Mouse (Mus musculus) MEL (cell line): ENCODE measurements at regions not wholly inside any gene's neighbourhood (a gene's known extent, or its start where the extent isn't known, plus 50 kb on each side); places are given as distances from the start of the nearest gene placed in this dataset.

Source experiments
- DNase-seq: peaks from one replicate; pipeline ENCODE4 v3.0.0; 2011; ENCODE audit warnings: low read depth, low spot score
- H3K27ac ChIP-seq: 2 replicates; pipeline ENCODE4 v1.5.1; 2012; ENCODE audit warnings: low read depth, mild to moderate bottlenecking, control low read depth, low read length, moderate library complexity; ENCODE audit not compliant: control insufficient read depth
- H3K27me3 ChIP-seq, 2 experiments: fragments of 150-350 bp in 1 of 2; sonication (generic) in 1 of 2; 2 replicates each; pipeline ENCODE4 v1.6.1; 2012; ENCODE audit warnings: low read length in 2 of 2, mild to moderate bottlenecking in 2 of 2, improper control_type of control experiment in 1 of 2, moderate library complexity in 1 of 2; ENCODE audit not compliant: insufficient read depth in 2 of 2, control insufficient read depth in 1 of 2
- H3K36me3 ChIP-seq, 2 experiments: 2 replicates each; pipeline ENCODE4 v1.6.1; 2012 to 2014; ENCODE audit warnings: low read length in 2 of 2, improper control_type of control experiment in 1 of 2, inconsistent platforms in 1 of 2, mild to moderate bottlenecking in 1 of 2; ENCODE audit not compliant: insufficient read depth in 2 of 2, control insufficient read depth in 1 of 2
- H3K4me1 ChIP-seq, 2 experiments: fragments of 150-350 bp in 1 of 2; sonication (generic) in 1 of 2; 2 replicates each; pipeline ENCODE4 v1.6.1; 2012; ENCODE audit warnings: low read length in 2 of 2, improper control_type of control experiment in 1 of 2, mild to moderate bottlenecking in 1 of 2; ENCODE audit not compliant: insufficient read depth in 2 of 2, control insufficient read depth in 1 of 2
- H3K4me3 ChIP-seq, 2 experiments: fragments of 150-350 bp in 1 of 2; sonication (generic) in 1 of 2; 2 replicates each; pipeline ENCODE4 v1.5.1; 2012; ENCODE audit warnings: low read depth in 2 of 2, low read length in 2 of 2, mild to moderate bottlenecking in 2 of 2, moderate library complexity in 2 of 2, control low read depth in 1 of 2, improper control_type of control experiment in 1 of 2; ENCODE audit not compliant: control insufficient read depth in 1 of 2, insufficient read depth in 1 of 2
- H3K79me2 ChIP-seq: 2 replicates; pipeline ENCODE4 v1.6.1; 2012; ENCODE audit warnings: mild to moderate bottlenecking, low read length, moderate library complexity; ENCODE audit not compliant: control insufficient read depth, poor library complexity, insufficient read depth
- H3K9ac ChIP-seq: 2 replicates; pipeline ENCODE4 v1.6.1; 2012; ENCODE audit warnings: low read depth, mild to moderate bottlenecking, control low read depth, low read length, moderate library complexity; ENCODE audit not compliant: control insufficient read depth, poor library complexity, severe bottlenecking
- H3K9me3 ChIP-seq: fragments of 150-350 bp; sonication (generic); replicated peaks from 2 replicates; pipeline ENCODE4 v1.6.1; 2012; ENCODE audit warnings: mild to moderate bottlenecking, low read length, improper control_type of control experiment, moderate library complexity; ENCODE audit not compliant: insufficient read depth
- BHLHE40 ChIP-seq: IDR thresholded peaks from 2 replicates; pipeline ENCODE4 v1.6.1; 2012; ENCODE audit warnings: low read depth, mild to moderate bottlenecking, inconsistent platforms, low read length, improper control_type of control experiment, borderline replicate concordance
- CHD1 ChIP-seq: IDR thresholded peaks from 2 replicates; pipeline ENCODE4 v1.6.1; 2012; ENCODE audit warnings: low read depth, mild to moderate bottlenecking, inconsistent platforms, low read length, improper control_type of control experiment
- CHD2 ChIP-seq: IDR thresholded peaks from 2 replicates; pipeline ENCODE4 v1.6.1; 2011; ENCODE audit warnings: low read length, improper control_type of control experiment
- ELF1 ChIP-seq: IDR thresholded peaks from 2 replicates; pipeline ENCODE4 v1.6.1; 2014; ENCODE audit warnings: low read depth, mild to moderate bottlenecking, inconsistent platforms, low read length, improper control_type of control experiment, moderate library complexity
- EP300 ChIP-seq, 2 experiments: IDR thresholded peaks; 2 replicates each; pipeline ENCODE4 v1.6.1; 2011; ENCODE audit warnings: improper control_type of control experiment in 2 of 2, low read length in 2 of 2, low read depth in 1 of 2, mild to moderate bottlenecking in 1 of 2
- GATA1 ChIP-seq: IDR thresholded peaks from 2 replicates; pipeline ENCODE4 v1.6.1; 2011; ENCODE audit warnings: low read depth, low read length, improper control_type of control experiment
- MAX ChIP-seq: IDR thresholded peaks from 2 replicates; pipeline ENCODE4 v1.6.1; 2011; ENCODE audit warnings: low read length, improper control_type of control experiment
- MEF2A ChIP-seq: IDR thresholded peaks from 2 replicates; pipeline ENCODE4 v1.6.1; 2014; ENCODE audit warnings: low read depth, mild to moderate bottlenecking, inconsistent platforms, low read length, improper control_type of control experiment; ENCODE audit not compliant: poor library complexity, insufficient replicate concordance, severe bottlenecking; ENCODE audit errors: extremely low read depth
- MXI1 ChIP-seq: IDR thresholded peaks from 2 replicates; pipeline ENCODE4 v1.6.1; 2011; ENCODE audit warnings: mild to moderate bottlenecking, low read depth, low read length, improper control_type of control experiment
- POLR2A ChIP-seq, 2 experiments: IDR thresholded peaks; 2 replicates each; pipeline ENCODE4 v1.6.1; 2011 to 2012; ENCODE audit warnings: low read length in 2 of 2, mild to moderate bottlenecking in 2 of 2, control low read depth in 1 of 2, improper control_type of control experiment in 1 of 2, low read depth in 1 of 2, moderate library complexity in 1 of 2; ENCODE audit not compliant: control insufficient read depth in 1 of 2, insufficient read depth in 1 of 2, poor library complexity in 1 of 2
- RAD21 ChIP-seq: IDR thresholded peaks from 2 replicates; pipeline ENCODE4 v1.6.1; 2011; ENCODE audit warnings: mild to moderate bottlenecking, low read depth, low read length, improper control_type of control experiment
- RCOR1 ChIP-seq: IDR thresholded peaks from 2 replicates; pipeline ENCODE4 v1.6.1; 2012; ENCODE audit warnings: low read depth, mild to moderate bottlenecking, inconsistent platforms, low read length, improper control_type of control experiment
- SIN3A ChIP-seq: IDR thresholded peaks from 2 replicates; pipeline ENCODE4 v1.6.1; 2012; ENCODE audit warnings: low read length, improper control_type of control experiment, inconsistent platforms
- TCF12 ChIP-seq: IDR thresholded peaks from 2 replicates; pipeline ENCODE4 v1.6.1; 2014; ENCODE audit warnings: low read depth, mild to moderate bottlenecking, inconsistent platforms, low read length, improper control_type of control experiment, moderate library complexity
- UBTF ChIP-seq: IDR thresholded peaks from 2 replicates; pipeline ENCODE4 v1.6.1; 2012; ENCODE audit warnings: low read depth, mild to moderate bottlenecking, inconsistent platforms, low read length, improper control_type of control experiment, moderate library complexity, borderline replicate concordance; ENCODE audit not compliant: insufficient read depth
- USF1 ChIP-seq: IDR thresholded peaks from 2 replicates; pipeline ENCODE4 v1.6.1; 2014; ENCODE audit warnings: low read depth, mild to moderate bottlenecking, inconsistent platforms, low read length, improper control_type of control experiment, moderate library complexity
- USF2 ChIP-seq, 2 experiments: IDR thresholded peaks; 2 replicates each; pipeline ENCODE4 v1.6.1; 2011 to 2012; ENCODE audit warnings: improper control_type of control experiment in 2 of 2, low read length in 2 of 2, borderline replicate concordance in 1 of 2, inconsistent platforms in 1 of 2, low read depth in 1 of 2, mild to moderate bottlenecking in 1 of 2; ENCODE audit not compliant: insufficient read depth in 1 of 2
- ZKSCAN1 ChIP-seq: IDR thresholded peaks from 2 replicates; pipeline ENCODE4 v1.6.1; 2012; ENCODE audit warnings: low read depth, mild to moderate bottlenecking, inconsistent platforms, low read length, improper control_type of control experiment, moderate library complexity
- ZMIZ1 ChIP-seq: IDR thresholded peaks from 2 replicates; pipeline ENCODE4 v1.6.1; 2012; ENCODE audit warnings: low read depth, mild to moderate bottlenecking, inconsistent platforms, low read length, improper control_type of control experiment, moderate library complexity

- no peak for DNase-seq
- H3K36me3 ChIP-seq, result no peaks in the 10 kb centered on the region
Observed at GRCm38 (mm10) chr8:8812051-8812806, 121.9 kb upstream of the Arglu1 start.

GRCm38 (mm10) chr8:8810928-8811327, 120.6 kb upstream of the Arglu1 start:
- Histone ChIP-seq H3K79me2 (no peaks in the 10 kb centered on the region), H3K9ac (no peak overlapping the region), H3K36me3 (no peaks in the 10 kb centered on the region), H3K4me1 (no peaks in the 10 kb centered on the region), H3K27me3 (no peaks in the 10 kb centered on the region), H3K9me3 (no peaks in the 10 kb centered on the region), H3K4me3 (no peak overlapping the region), H3K27ac (no peak overlapping the region)
- DNase-seq, result no peak
- TF ChIP-seq BHLHE40, result no peak
- no peak for TF ChIP-seq ZKSCAN1
- no peak for TF ChIP-seq MXI1
- no peak for TF ChIP-seq EP300 (IDR thresholded peaks at IDR 0.05; ENCODE audit: low read depth in 1 of 2, low read length in 2 of 2)
- no peak for TF ChIP-seq TCF12
- no peak for TF ChIP-seq USF1
- TF ChIP-seq MAX, result no peak
- TF ChIP-seq UBTF, result no peak
- no peak for TF ChIP-seq RCOR1
- no peak for TF ChIP-seq RAD21
- TF ChIP-seq GATA1, result no peak
- TF ChIP-seq ELF1, result no peak
- no peak for TF ChIP-seq MEF2A
- no peak for TF ChIP-seq CHD2
- no peak for TF ChIP-seq ZMIZ1
- no peak for TF ChIP-seq POLR2A (IDR thresholded peaks at IDR 0.05; ENCODE audit: control insufficient read depth in 1 of 2, insufficient read depth in 1 of 2, low read depth in 1 of 2, low read length in 2 of 2, poor library complexity in 1 of 2)

More at GRCm38 (mm10) chr8:8812051-8812806, 121.9 kb upstream of the Arglu1 start:
- Histone ChIP-seq H3K27me3 (no peaks in the 10 kb centered on the region), H3K79me2 (no peaks in the 10 kb centered on the region), H3K4me1 (no peaks in the 10 kb centered on the region), H3K27ac (no peak overlapping the region), H3K4me3 (no peak overlapping the region), H3K9me3 (no peaks in the 10 kb centered on the region), H3K9ac (no peak overlapping the region)
- TF ChIP-seq USF1, result no peak
- no peak for TF ChIP-seq SIN3A
- no peak for TF ChIP-seq USF2 (IDR thresholded peaks at IDR 0.05; ENCODE audit: borderline replicate concordance in 1 of 2, insufficient read depth in 1 of 2, low read depth in 1 of 2, low read length in 2 of 2)
- no peak for TF ChIP-seq CHD1
- no peak for TF ChIP-seq UBTF
- no peak for TF ChIP-seq MAX
